Mouse (Mus musculus) heart, embryonic 12.5 days (tissue): Measurements from ENCODE around the gene Armc7. TPM values are rescaled to one million over a fixed set of nuclear protein-coding genes. Genes with fewer than 3 reads are reported as not detected.

ENCODE experiments used
- ATAC-seq: fragments of 200-750 bp; cut with Nextera tagmentation; 2 replicates; pipeline ENCODE4 v1.8.0; 2017; ENCODE audit warnings: moderate TSS enrichment, moderate library complexity; ENCODE audit not compliant: insufficient number of reproducible peaks, low FRiP score
- H3K27ac ChIP-seq: fragments of 300-500 bp; sonication (generic); 2 replicates; pipeline ENCODE4 v1.5.1; 2016; ENCODE audit warnings: mild to moderate bottlenecking, moderate library complexity; ENCODE audit not compliant: poor library complexity, severe bottlenecking
- H3K27me3 ChIP-seq: fragments of 300-500 bp; sonication (generic); replicated peaks from 2 replicates; pipeline ENCODE4 v1.6.1; 2016; ENCODE audit warnings: mild to moderate bottlenecking, moderate library complexity
- H3K36me3 ChIP-seq: fragments of 300-500 bp; sonication (generic); 2 replicates; pipeline ENCODE4 v1.6.1; 2016; ENCODE audit warnings: mild to moderate bottlenecking, moderate library complexity
- H3K4me1 ChIP-seq: fragments of 300-500 bp; sonication (generic); replicated peaks from 2 replicates; pipeline ENCODE4 v1.6.1; 2016; ENCODE audit warnings: mild to moderate bottlenecking
- H3K4me2 ChIP-seq: fragments of 300-500 bp; sonication (generic); 2 replicates; pipeline ENCODE4 v1.6.1; 2016; ENCODE audit warnings: mild to moderate bottlenecking, moderate library complexity
- H3K4me3 ChIP-seq: fragments of 300-500 bp; sonication (generic); 2 replicates; pipeline ENCODE4 v1.5.1; 2016; ENCODE audit warnings: mild to moderate bottlenecking
- H3K9ac ChIP-seq: fragments of 300-500 bp; sonication (generic); 2 replicates; pipeline ENCODE4 v1.6.1; 2016; ENCODE audit warnings: mild to moderate bottlenecking, moderate library complexity
- H3K9me3 ChIP-seq: fragments of 300-500 bp; sonication (generic); replicated peaks from 2 replicates; pipeline ENCODE4 v1.6.1; 2016; ENCODE audit warnings: mild to moderate bottlenecking, moderate library complexity
- WGBS: fragments of 180-500 bp; shearing (Covaris S2); methylation state at CpG from one replicate; pipeline ENCODE4 v1.1.7; 2016; 5-methylcytosine and 5-hydroxymethylcytosine counted together
- polyA plus RNA-seq: library from polyadenylated mRNA; unstranded; fragments of >200 nt; fragmentation: Nextera tagmentation; extraction: Ambion mirVana; gene quantifications from 2 replicates; pipeline ENCODE4 v1.2.1, GENCODE M21; 2016

Gene Armc7
- 5.8 and 6.4 TPM in 2 replicates for polyA plus RNA-seq

GRCm38 (mm10) chr11:115475025-115475757, at the start of gene Armc7:
Gene Armc7, plus strand, starts transcription at chr11:115475667.
- H3K27me3 ChIP-seq: no peaks in the 10 kb centered on the region
- H3K4me3 ChIP-seq: peak within 1 kb of the TSS; percentile 94
- no peaks in the 10 kb centered on the region for H3K9me3 ChIP-seq
- peaks cover 40% of the 10 kb centered on the region for H3K4me1 ChIP-seq
- under 1% methylated on average over 26 of the region's 26 CpGs for WGBS
- peak within 1 kb of the TSS; percentile 76 for H3K27ac ChIP-seq
- peak within 1 kb of the TSS; percentile 85 for H3K9ac ChIP-seq
- H3K4me2 ChIP-seq: peak within 1 kb of the TSS; percentile 97
- H3K36me3 ChIP-seq: no peaks in the 10 kb centered on the region
- ATAC-seq: peak; percentile 93

- WGBS: 88% methylated on average over 6 of the region's 6 CpGs
- H3K27me3 ChIP-seq: no peaks in the 10 kb centered on the region
- H3K9me3 ChIP-seq: no peaks in the 10 kb centered on the region
- no peak overlapping the region for H3K27ac ChIP-seq
- peaks cover 24% of the 10 kb centered on the region for H3K4me1 ChIP-seq
- ATAC-seq: no peak
- H3K9ac ChIP-seq: no peak overlapping the region
- H3K4me3 ChIP-seq: no peak overlapping the region
- H3K36me3 ChIP-seq: peaks cover 67% of the 10 kb centered on the region
- no peak overlapping the region for H3K4me2 ChIP-seq
Measured at GRCm38 (mm10) chr11:115425671-115426070, 49.8 kb upstream of the Armc7 start.

- peak; percentile 69 for ATAC-seq
- 34% methylated on average over 20 of the region's 20 CpGs for WGBS
- peak overlapping the region; percentile 6; the same call in 1 of the 2 replicates for H3K9ac ChIP-seq
- 0 out of 2 replicates have a peak overlapping the region, but pooled peaks have one; percentile 22 for H3K4me2 ChIP-seq
- H3K9me3 ChIP-seq: no peaks in the 10 kb centered on the region
- no peak overlapping the region for H3K4me3 ChIP-seq
- H3K27me3 ChIP-seq: no peaks in the 10 kb centered on the region
- peaks cover 78% of the 10 kb centered on the region for H3K36me3 ChIP-seq
- peak overlapping the region; percentile 35 for H3K27ac ChIP-seq
- peaks cover 11% of the 10 kb centered on the region for H3K4me1 ChIP-seq
Measured at GRCm38 (mm10) chr11:115427482-115428331, 47.8 kb upstream of the Armc7 start.

GRCm38 (mm10) chr11:115429307-115429706, 46.2 kb upstream of the Armc7 start:
- 83% methylated on average over 7 of the region's 7 CpGs for WGBS
- Histone ChIP-seq H3K36me3 (peaks cover 76% of the 10 kb centered on the region), H3K4me2 (no peak overlapping the region), H3K27me3 (no peaks in the 10 kb centered on the region), H3K4me1 (peaks cover 11% of the 10 kb centered on the region), H3K4me3 (no peak overlapping the region), H3K27ac (no peak overlapping the region), H3K9ac (no peak overlapping the region), H3K9me3 (no peaks in the 10 kb centered on the region)
- ATAC-seq: no peak

GRCm38 (mm10) chr11:115430561-115430960, 44.9 kb upstream of the Armc7 start:
- Histone ChIP-seq H3K4me3 (no peak overlapping the region), H3K36me3 (peaks cover 64% of the 10 kb centered on the region), H3K27ac (no peak overlapping the region), H3K27me3 (no peaks in the 10 kb centered on the region), H3K4me1 (peaks cover 19% of the 10 kb centered on the region), H3K9ac (no peak overlapping the region), H3K4me2 (no peak overlapping the region), H3K9me3 (no peaks in the 10 kb centered on the region)
- 92% methylated on average over 6 of the region's 6 CpGs for WGBS
- ATAC-seq: no peak

GRCm38 (mm10) chr11:115432814-115433213, 42.7 kb upstream of the Armc7 start:
- Histone ChIP-seq H3K27ac (no peak overlapping the region), H3K4me2 (no peak overlapping the region), H3K9ac (no peak overlapping the region), H3K4me3 (no peak overlapping the region), H3K36me3 (peaks cover 46% of the 10 kb centered on the region), H3K27me3 (no peaks in the 10 kb centered on the region), H3K9me3 (no peaks in the 10 kb centered on the region), H3K4me1 (peaks cover 21% of the 10 kb centered on the region)
- 68% methylated on average over 4 of the region's 4 CpGs for WGBS
- no peak for ATAC-seq

- H3K27ac ChIP-seq: no peak overlapping the region
- no peaks in the 10 kb centered on the region for H3K27me3 ChIP-seq
- H3K4me3 ChIP-seq: no peak overlapping the region
- H3K9ac ChIP-seq: no peak overlapping the region
- no peak for ATAC-seq
- H3K9me3 ChIP-seq: no peaks in the 10 kb centered on the region
- H3K4me1 ChIP-seq: peaks cover 18% of the 10 kb centered on the region
- no peak overlapping the region for H3K4me2 ChIP-seq
- 76% methylated on average over 6 of the region's 6 CpGs for WGBS
- peaks cover 45% of the 10 kb centered on the region for H3K36me3 ChIP-seq
Measured at GRCm38 (mm10) chr11:115433342-115433741, 42.1 kb upstream of the Armc7 start.

GRCm38 (mm10) chr11:115435596-115436337, 39.7 kb upstream of the Armc7 start:
- Histone ChIP-seq H3K36me3 (peaks cover 22% of the 10 kb centered on the region), H3K4me2 (peak overlapping the region; percentile 74), H3K4me1 (peaks cover 18% of the 10 kb centered on the region), H3K9me3 (peaks cover 9% of the 10 kb centered on the region), H3K9ac (peak overlapping the region; percentile 66), H3K4me3 (peak overlapping the region; percentile 43), H3K27ac (no peak overlapping the region), H3K27me3 (no peaks in the 10 kb centered on the region)
- no peak for ATAC-seq
- WGBS: 5% methylated on average over 31 of the region's 31 CpGs

- 78% methylated on average over 5 of the region's 5 CpGs for whole genome bisulfite sequencing
- no peak for ATAC-seq
Measured at GRCm38 (mm10) chr11:115437571-115438122, 37.8 kb upstream of the Armc7 start.

GRCm38 (mm10) chr11:115439326-115439725, 36.1 kb upstream of the Armc7 start:
- H3K4me1 ChIP-seq: peaks cover 18% of the 10 kb centered on the region
- H3K27me3 ChIP-seq: 0 out of 2 replicates have a peak, but pooled peaks cover 6% of the 10 kb centered on the region
- no peak overlapping the region for H3K4me3 ChIP-seq
- no peak for ATAC-seq
- H3K36me3 ChIP-seq: no peaks in the 10 kb centered on the region
- WGBS: 80% methylated on average over 3 of the region's 3 CpGs
- no peak overlapping the region for H3K9ac ChIP-seq
- no peak overlapping the region for H3K27ac ChIP-seq
- H3K9me3 ChIP-seq: peaks cover 9% of the 10 kb centered on the region
- no peak overlapping the region for H3K4me2 ChIP-seq

More at GRCm38 (mm10) chr11:115437571-115438122, 37.8 kb upstream of the Armc7 start:
- H3K27me3 ChIP-seq: 0 out of 2 replicates have a peak, but pooled peaks cover 6% of the 10 kb centered on the region
- peaks cover 9% of the 10 kb centered on the region for H3K9me3 ChIP-seq
- H3K4me3 ChIP-seq: no peak overlapping the region
- H3K4me2 ChIP-seq: no peak overlapping the region
- H3K9ac ChIP-seq: no peak overlapping the region
- H3K36me3 ChIP-seq: 0 out of 2 replicates have a peak, but pooled peaks cover 4% of the 10 kb centered on the region
- peaks cover 18% of the 10 kb centered on the region for H3K4me1 ChIP-seq
- no peak overlapping the region for H3K27ac ChIP-seq
